ENCODE assay signal across 14 mouse cellular contexts in the genomic region with DNA sequence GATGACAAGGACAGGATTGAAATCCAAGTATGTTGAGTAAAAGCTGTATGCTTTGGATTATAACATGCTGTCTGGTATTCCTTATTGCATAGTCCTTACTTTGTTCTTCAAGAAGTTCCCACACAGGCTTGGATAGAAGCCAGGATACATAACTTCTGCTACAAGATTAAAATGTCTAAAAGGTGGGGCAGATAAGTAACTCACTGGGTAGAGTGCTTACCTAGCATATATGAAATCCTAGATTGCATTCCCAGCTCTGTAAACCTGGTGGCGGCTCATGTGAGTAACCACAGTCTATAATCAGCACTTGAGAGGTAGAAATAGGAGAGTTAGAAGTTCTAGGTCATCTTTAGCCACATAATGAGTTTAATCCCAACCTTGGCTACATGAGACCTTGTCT.
"Had no signal": no experiment of that assay in that cellular context is flagged by ENCODE, and none has a peak within 500 bp of the region (broad histone marks: within the 10 kb centered on the region; RNA-seq: fewer than 3 reads in every experiment).

No protein-coding gene starts in this region.

- H3K4me3 ChIP-seq: liver, embryonic 12.5 days; lung, embryonic 15.5 days; midbrain, embryonic 13.5 days; midbrain, embryonic 15.5 days; neural tube, embryonic 12.5 days; stomach, embryonic 15.5 days had no signal

- DNase-seq: lung, adult 2 months; right cerebral cortex, postnatal 14 days; thymus, adult 18-20 months; thymus, postnatal 14 days; thymus, postnatal 36 days had no signal

- H3K4me2 ChIP-seq: liver, embryonic 12.5 days; lung, embryonic 15.5 days; midbrain, embryonic 11.5 days; midbrain, embryonic 13.5 days; midbrain, embryonic 15.5 days; neural tube, embryonic 12.5 days; stomach, embryonic 15.5 days had no signal

- H3K9me3 ChIP-seq: liver, embryonic 12.5 days; lung, embryonic 15.5 days; midbrain, embryonic 13.5 days; midbrain, embryonic 15.5 days; neural tube, embryonic 12.5 days; stomach, embryonic 15.5 days had no signal

- ATAC-seq: liver, embryonic 12.5 days; midbrain, embryonic 13.5 days; midbrain, embryonic 15.5 days had no signal

- H3K4me1 ChIP-seq: lung, embryonic 15.5 days; midbrain, embryonic 13.5 days; midbrain, embryonic 15.5 days; neural tube, embryonic 12.5 days; stomach, embryonic 15.5 days had no signal

- H3K9ac ChIP-seq: liver, embryonic 12.5 days; liver, embryonic 14.5 days; lung, embryonic 15.5 days; midbrain, embryonic 13.5 days; midbrain, embryonic 15.5 days; neural tube, embryonic 12.5 days; stomach, embryonic 15.5 days had no signal

- H3K36me3 ChIP-seq: liver, embryonic 12.5 days; lung, embryonic 15.5 days; midbrain, embryonic 13.5 days; midbrain, embryonic 15.5 days; neural tube, embryonic 12.5 days; stomach, embryonic 15.5 days had no signal

- H3K27ac ChIP-seq: liver, embryonic 12.5 days; liver, embryonic 14.5 days; lung, embryonic 15.5 days; macrophage; midbrain, embryonic 13.5 days; midbrain, embryonic 15.5 days; neural tube, embryonic 12.5 days; stomach, embryonic 15.5 days had no signal

- H3K27me3 ChIP-seq: liver, embryonic 12.5 days; lung, embryonic 15.5 days; midbrain, embryonic 13.5 days; midbrain, embryonic 15.5 days; neural tube, embryonic 12.5 days; stomach, embryonic 15.5 days had no signal
